Mouse (Mus musculus) skeletal muscle tissue, postnatal 0 days (tissue): Measurements from ENCODE around the gene A030005L19Rik. TPM values are rescaled to one million over a fixed set of nuclear protein-coding genes. Genes with fewer than 3 reads are reported as not detected.

Source experiments
- polyA plus RNA-seq: library from polyadenylated mRNA; unstranded; fragments of >200 nt; fragmentation: Nextera tagmentation; extraction: Ambion mirVana; gene quantifications from 2 replicates; pipeline ENCODE4 v1.2.1, GENCODE M21; 2015

Gene A030005L19Rik
- polyA plus RNA-seq = not detected in 2 replicates

DNA sequence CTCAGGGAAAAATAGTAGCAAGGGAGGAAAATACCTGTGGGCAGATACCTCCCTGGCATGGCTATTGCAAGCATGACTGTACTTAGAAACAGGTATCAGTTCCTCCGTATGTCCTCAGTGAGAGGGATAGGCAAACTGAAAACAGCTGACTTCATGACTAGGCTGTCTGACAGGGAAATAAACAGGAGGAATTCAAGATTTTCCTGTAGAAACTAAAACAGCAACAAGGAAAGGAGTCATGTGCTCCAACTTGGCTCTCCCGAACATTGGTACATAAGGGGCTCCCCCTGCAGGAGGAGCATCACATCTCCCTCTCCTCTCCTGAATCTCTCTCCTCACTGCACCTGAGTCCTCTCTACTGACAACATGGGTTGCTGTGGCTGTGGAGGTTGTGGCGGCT, at the start of gene A030005L19Rik:
A030005L19Rik (plus strand) TSS at position 301 of the 400 bp plus-strand sequence.

DNA sequence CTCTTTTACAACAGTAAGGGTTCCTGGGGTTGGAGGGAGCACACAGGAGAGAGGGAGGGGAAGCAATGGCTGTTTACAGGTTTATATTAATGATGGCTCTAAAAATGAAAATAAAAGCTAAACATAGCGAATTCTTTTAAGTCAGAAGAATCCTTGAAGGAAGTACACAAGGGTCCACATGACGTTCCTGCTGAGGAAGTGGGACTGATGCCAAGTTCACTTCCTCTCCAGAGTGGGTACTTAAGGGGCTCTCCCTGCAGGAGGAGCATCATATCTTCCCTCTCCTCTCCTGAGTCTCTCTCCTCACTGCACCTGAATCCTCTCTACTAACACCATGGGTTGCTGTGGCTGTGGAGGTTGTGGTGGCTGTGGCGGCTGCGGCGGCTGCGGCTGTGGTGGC, 11.5 kb downstream of the A030005L19Rik start, which contains the start of gene A030014E15Rik:
A030014E15Rik (plus strand) TSS at position 268 of the 400 bp plus-strand sequence.

GRCm38 (mm10) chr1:82931326-82931725, 18.2 kb downstream of the A030005L19Rik start, which contains the start of gene Gm6217:
Gene Gm6217 (minus strand): TSS chr1:82931399.

DNA sequence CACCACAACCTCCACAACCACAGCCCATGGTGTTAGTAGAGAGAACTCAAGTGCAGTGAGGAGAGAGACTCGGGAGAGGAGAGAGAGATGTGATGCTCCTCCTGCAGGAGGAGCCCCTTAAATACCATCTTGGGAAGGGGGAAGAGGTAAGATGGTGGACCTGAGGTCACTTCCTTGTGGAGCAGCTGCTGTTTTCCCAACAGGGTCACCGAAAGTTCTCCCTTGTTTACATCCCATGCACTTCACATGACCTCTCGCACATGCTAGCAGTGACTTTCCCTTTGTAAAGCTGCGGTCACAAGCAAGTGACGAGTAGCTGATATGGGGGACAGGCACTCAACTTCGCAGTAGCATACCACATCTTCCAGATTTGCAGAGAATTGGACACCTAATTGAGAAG, 30.2 kb downstream of the A030005L19Rik start, which contains the start of gene A030003K21Rik:
A030003K21Rik (minus strand) TSS at position 94 of the 400 bp plus-strand sequence.

GRCm38 (mm10) chr1:82955913-82956312, 42.8 kb downstream of the A030005L19Rik start, which contains the start of gene Gm7544:
Gene Gm7544 (minus strand): TSS chr1:82956013.

DNA sequence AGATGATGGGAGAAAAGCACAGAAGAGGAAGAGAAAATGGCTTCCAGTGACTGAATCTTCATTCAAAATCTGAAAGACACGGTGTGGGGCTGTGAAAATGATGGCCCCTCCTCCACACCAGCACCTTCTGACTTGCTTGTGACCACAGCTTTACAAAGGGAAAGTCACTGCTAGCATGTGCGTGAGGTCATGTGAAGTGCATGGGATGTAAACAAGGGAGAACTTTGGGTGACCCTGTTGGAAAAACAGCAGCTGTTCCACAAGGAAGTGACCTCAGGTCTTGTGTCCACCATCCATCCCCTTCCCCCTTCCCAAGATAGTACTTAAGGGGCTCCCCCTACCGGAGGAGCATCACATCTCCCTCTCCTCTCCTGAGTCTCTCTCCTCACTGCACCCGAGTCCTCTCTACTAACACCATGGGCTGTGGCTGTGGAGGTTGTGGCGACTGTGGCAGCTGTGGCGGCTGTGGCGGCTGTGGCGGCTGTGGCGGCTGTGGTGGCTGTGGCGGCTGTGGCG, 46.8 kb downstream of the A030005L19Rik start, which contains the start of gene Gm47955:
Gm47955 (plus strand) TSS at position 417 of the 516 bp plus-strand sequence.

Other genes with a start within 250 kb of the A030005L19Rik start
- 208 and 210 TPM in 2 replicates for gene Mff, start 188.4 kb upstream of the A030005L19Rik start, polyA plus RNA-seq
- not detected in 2 replicates for gene Tm4sf20, start 144.9 kb upstream of the A030005L19Rik start, polyA plus RNA-seq
- gene Gm47791, start 142.1 kb upstream of the A030005L19Rik start, polyA plus RNA-seq = not detected in 2 replicates
- gene Agfg1, start 73.8 kb upstream of the A030005L19Rik start, polyA plus RNA-seq = 12.4 and 14.5 TPM in 2 replicates
- gene A030014E15Rik, start 11.6 kb downstream of the A030005L19Rik start, polyA plus RNA-seq = not detected in 2 replicates
- gene Gm6217, start 18.1 kb downstream of the A030005L19Rik start, polyA plus RNA-seq = not detected in 2 replicates
- gene A030003K21Rik, start 30.1 kb downstream of the A030005L19Rik start, polyA plus RNA-seq = not detected in 2 replicates
- gene Gm7544, start 42.7 kb downstream of the A030005L19Rik start, polyA plus RNA-seq = not detected in 2 replicates
- not detected in 2 replicates for gene Gm47955, start 47.0 kb downstream of the A030005L19Rik start, polyA plus RNA-seq
- not detected in 2 replicates for gene Gm47959, start 87.2 kb downstream of the A030005L19Rik start, polyA plus RNA-seq
- 0.16 and 0.41 TPM in 2 replicates for gene Slc19a3, start 125.1 kb downstream of the A030005L19Rik start, polyA plus RNA-seq
- gene Krtap28-10, start 129.2 kb downstream of the A030005L19Rik start, polyA plus RNA-seq = not detected in 2 replicates
- gene Gm47969, start 131.6 kb downstream of the A030005L19Rik start, polyA plus RNA-seq = not detected in 2 replicates
- gene A030005K14Rik, start 146.1 kb downstream of the A030005L19Rik start, polyA plus RNA-seq = not detected in 2 replicates
- gene Krtap28-13, start 147.6 kb downstream of the A030005L19Rik start, polyA plus RNA-seq = 0.13 TPM in 1 of 2 replicates, not detected in the other
- gene Ccl20, start 203.4 kb downstream of the A030005L19Rik start, polyA plus RNA-seq = not detected in 2 replicates
- not detected in 2 replicates for gene Daw1, start 246.4 kb downstream of the A030005L19Rik start, polyA plus RNA-seq